Mouse (Mus musculus) frontal cortex, adult 2 months (tissue): Measurements from ENCODE around the gene Cldn13. TPM values are rescaled to one million over a fixed set of nuclear protein-coding genes. Genes with fewer than 3 reads are reported as not detected.
"Not testable (repeated sequence)": the region's sequence is repeated elsewhere in the genome, so short reads cannot be mapped to it uniquely, and the experiment has no call there.

Experiments used
- DNase-seq, 2 experiments: peaks; one replicate each; pipeline ENCODE4 v3.0.0; 2022; ENCODE audit warnings: low spot score in 1 of 2; ENCODE audit errors: extremely low spot score in 1 of 2
- polyA plus RNA-seq: library from polyadenylated mRNA; depleted of rRNA; stranded (reverse); fragments of >200 nt; gene quantifications from 2 replicates; pipeline ENCODE4 v1.2.3, GENCODE M21; 2012; rRNA removed

Cldn13 gene
- not detected in 2 replicates for polyA plus RNA-seq

- no peak for DNase-seq
These were observed at the start of gene Cldn13 for GRCm38 (mm10) chr5:134915311-134915710. Gene Cldn13, minus strand, starts transcription at chr5:134915526.

GRCm38 (mm10) chr5:134964655-134965054 lies 49.3 kb upstream of the Cldn13 start:
- not testable (repeated sequence) for DNase-seq

DNA sequence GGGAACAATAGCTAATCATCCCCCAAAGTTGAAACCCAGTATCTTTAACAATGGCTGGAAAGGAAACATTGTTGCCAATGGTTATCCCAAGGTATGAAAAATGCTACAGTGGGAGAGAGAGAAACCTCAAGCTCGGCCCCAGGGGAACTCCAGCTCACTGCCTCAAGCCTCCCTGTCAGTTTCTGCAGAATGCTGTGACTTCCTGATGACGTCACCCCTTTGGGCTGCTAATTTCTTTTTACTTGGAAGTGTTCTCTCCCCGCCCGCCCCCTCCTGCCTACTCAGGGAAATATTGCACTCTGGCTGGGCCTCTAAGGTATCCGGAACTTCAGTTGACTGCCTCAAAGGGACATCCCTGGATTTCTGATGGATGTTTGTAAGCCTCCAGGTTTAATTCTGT lies 48.2 kb upstream of the Cldn13 start:
- DNase-seq = no peak

- DNase-seq = no peak
These were observed 46.2 kb upstream of the Cldn13 start for GRCm38 (mm10) chr5:134961519-134961918.

DNA sequence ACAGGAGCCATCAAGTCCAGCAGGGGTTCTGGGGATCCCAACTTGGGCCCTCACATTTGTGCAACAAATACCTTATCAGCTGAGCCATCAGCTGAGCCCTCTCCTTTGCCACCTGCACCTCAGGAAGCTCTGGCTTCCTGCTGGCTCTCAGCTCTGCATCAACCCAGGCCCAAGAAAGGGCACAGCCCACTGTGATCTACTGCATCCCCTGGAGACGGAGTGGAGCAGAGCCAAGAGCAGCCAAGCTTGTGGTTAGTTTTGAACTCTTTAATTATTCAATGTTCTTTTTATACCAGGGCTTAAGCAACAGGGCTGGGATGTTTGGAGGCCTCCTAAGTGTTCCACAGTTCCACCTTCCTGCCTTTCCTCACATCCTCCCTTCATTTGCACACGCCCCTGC lies 45.1 kb upstream of the Cldn13 start:
- DNase-seq = no peak

DNA sequence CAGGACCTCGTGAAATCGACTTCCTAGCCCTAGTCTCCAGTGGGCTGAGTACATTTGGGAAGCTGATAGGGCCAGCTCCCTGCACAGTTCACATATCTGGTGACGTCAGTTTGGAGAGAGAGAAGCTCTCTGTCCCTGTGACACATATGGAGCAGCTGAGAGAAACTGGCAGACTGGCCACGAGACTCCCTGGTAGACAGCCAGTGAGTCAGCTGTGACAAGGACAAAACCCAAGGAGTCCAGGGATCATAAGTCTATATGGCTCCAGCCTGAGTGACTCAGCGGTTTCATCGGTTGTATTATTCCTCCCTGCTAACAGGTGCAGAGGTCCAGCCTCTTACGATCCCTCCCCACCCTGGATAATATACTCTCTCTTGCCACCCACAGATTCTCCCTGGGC lies 43.8 kb upstream of the Cldn13 start:
- peak in 1 of 2 experiments; percentile 13 for DNase-seq

DNA sequence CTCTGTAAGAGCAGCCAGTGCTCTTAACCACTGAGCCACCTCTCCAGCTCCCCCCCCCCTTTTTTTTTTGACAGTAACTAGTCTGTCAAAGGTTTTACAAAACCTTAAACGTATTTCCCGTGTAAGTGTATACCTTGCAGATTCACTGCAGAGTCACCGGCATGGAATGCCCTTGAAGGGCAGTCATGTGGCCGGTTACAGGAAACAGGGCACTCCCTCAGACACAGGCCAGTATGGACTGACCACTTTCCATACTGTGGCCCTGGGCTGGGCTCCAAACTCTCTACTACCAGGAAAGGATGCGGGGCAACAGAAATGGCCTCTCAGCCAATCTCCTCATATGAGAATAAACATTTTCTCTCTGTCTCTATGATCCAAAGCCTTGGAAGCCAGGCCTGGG lies 40.2 kb upstream of the Cldn13 start:
- DNase-seq = no peak

DNA sequence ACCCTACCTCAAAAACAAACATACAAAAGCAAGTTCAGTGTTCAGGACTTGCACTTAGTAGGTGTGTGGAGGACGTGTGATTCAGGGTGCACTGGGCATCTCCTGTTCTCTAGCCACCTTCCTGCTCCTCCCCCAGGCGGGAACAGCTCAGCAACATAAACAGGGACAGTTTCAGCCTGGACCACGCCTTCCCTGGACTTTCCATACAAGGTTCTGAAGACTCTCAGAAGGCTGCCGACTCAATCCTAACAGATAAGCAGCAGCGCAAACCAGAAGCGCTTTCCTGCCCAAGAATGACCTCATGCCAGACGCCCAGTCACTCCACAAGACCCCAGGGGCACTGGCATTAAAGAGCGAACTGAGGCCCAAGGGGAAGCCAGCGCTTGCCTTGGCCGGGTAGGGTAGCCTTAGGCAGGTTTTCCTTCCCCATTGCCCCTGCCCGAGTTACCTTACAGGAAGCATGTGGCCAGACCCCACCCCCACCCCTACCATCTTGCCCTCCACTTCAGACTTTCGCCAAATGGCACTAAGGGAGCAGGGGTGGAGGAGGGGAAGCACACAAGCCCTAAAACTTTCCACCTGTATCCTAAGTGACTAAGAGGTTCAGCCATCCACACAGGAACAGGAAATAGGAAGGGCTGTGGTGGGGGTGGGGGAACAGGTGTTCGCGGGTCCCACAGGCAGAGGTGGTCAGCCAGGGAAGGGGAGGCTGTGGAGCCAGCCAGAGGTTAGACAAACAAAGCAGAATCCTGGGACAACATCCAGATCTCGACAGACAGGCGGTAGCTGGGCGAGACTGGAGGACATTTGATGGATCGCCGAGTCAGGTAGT lies 35.9 kb upstream of the Cldn13 start:
- no peak for DNase-seq

- DNase-seq = no peak
These were observed 32.7 kb upstream of the Cldn13 start for GRCm38 (mm10) chr5:134948085-134948439.

GRCm38 (mm10) chr5:134947420-134948084 lies 32.2 kb upstream of the Cldn13 start:
- DNase-seq = no peak

- DNase-seq = no peak
These were observed 31.5 kb upstream of the Cldn13 start, which contains the start of gene Cldn4 for GRCm38 (mm10) chr5:134946857-134947255. Gene Cldn4, minus strand, starts transcription at chr5:134946934.

GRCm38 (mm10) chr5:134946063-134946856 lies 30.9 kb upstream of the Cldn13 start:
- no peak for DNase-seq

- DNase-seq = no peak
These were observed 30.1 kb upstream of the Cldn13 start for GRCm38 (mm10) chr5:134945266-134945959.

GRCm38 (mm10) chr5:134944179-134944578 lies 28.9 kb upstream of the Cldn13 start:
- no peak for DNase-seq

DNA sequence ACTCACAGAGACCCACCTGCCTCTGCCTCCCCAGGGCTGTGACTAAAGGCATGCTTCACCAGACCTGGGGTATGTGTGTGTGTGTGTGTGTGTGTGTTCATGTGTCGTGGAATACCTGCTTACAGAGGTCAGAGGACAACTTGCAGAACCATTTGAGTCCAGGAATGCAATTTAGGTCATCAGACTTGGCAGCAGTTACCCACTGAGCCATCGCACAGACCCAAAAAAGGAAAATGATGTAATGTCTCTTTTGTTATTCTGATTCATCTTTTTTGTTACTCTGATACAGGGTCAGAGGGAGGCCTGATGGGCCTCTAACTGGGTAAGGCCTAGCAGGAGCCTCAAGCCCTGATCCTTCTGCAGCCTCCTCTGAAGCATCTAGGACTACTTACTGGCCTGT lies 27.4 kb upstream of the Cldn13 start:
- DNase-seq = no peak

DNA sequence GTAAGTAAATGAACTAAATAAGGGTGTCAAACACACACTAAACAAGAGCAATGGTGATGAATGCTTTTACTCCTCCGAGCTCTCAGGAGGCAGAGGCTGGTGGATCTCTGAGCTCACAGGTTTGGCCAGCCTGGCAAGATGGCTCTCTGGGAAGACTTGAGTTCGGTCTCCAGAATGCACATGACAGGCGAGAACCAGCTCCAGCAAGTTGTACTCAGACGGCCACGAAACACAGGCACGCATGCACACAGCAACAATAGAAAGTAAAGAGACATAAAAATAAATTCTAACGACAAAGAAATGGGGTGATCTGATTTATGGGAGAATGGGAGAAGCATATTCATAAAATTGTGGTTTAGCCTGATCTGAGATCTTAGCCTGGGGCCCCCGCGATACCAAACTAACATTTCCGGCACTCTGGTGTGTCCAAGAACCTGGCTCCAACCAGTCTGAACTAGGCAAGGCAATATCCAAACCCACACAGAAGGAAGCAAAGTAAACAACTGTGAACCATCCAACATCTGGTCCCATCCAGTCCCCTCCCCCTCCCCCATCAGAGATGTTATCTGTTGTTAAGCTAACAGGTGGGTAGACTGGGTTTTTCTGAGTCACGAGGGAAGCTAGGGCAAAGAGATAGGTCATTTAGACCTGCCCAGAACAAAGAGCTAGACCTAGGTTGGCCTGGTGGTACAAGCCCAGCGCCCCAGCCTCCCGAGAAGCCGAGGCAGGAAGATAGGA lies 26.3 kb upstream of the Cldn13 start:
- DNase-seq = no peak

DNA sequence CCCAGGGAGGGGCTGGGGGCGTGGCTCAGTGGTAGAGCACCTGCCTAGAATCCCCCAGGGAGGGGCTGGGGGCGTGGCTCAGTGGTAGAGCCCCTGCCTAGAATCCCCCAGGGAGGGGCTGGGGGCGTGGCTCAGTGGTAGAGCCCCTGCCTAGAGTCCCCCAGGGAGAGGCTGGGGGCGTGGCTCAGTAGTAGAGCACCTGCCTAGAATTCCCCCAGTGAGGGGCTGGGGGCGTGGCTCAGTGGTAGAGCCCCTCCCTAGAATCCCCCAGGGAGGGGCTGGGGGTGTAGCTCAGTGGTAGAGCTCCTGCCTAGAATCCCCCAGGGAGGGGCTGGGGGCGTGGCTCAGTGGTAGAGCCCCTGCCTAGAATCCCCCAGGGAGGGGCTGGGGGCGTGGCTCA lies 24.2 kb upstream of the Cldn13 start:
- DNase-seq = not testable (repeated sequence)

DNA sequence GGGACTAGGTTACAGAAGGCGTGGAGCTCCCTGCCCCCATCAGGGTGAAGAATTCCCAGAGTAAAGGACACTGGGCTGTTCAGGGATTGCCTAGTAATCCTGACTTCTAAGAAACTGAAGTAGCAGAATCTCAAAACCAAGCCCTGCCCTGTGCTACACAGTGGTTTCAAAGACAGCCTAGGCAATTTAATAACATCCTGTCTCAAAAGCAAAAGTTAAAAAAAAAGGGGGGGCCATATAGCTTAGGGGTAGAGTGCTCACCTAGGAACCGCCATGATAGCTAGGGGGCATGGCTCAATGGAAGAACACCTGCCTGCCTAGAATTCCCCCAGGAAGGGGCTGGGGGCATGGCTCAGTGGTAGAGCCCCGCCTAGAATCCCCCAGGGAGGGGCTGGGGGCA lies 23.7 kb upstream of the Cldn13 start:
- DNase-seq = no peak

DNA sequence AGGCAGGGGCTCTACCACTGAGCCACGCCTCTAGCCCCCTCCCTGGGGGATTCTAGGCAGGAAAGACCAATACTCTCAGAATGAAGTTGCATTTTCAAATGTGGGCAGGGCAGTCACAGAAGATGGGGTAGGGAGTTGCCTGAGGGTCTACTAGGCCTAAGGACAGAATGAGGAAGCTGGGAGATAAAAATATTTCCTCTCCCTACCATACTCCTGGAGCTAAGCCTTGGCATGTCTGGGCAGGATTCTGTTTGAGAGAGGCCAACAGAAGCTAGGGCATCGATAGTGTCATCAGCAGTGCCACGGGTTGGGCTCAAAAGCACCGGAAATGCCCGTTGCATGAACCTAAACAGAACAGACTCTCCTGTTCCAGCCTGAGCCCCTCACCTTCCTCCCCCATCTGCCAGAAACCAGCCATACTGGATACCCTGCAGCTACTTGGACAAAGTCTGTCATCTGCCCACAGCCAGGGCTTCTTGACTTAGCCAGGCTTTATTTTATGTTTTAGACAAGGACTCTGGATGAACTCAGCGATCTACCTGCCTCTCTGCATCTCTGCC lies 21.4 kb upstream of the Cldn13 start:
- no peak for DNase-seq

- no peak for DNase-seq
These were observed 20.7 kb upstream of the Cldn13 start for GRCm38 (mm10) chr5:134936051-134936450.
